Mouse (Mus musculus) stomach, embryonic 14.5 days (tissue): Measurements from ENCODE around the gene Haao. TPM values are rescaled to one million over a fixed set of nuclear protein-coding genes. Genes with fewer than 3 reads are reported as not detected.

ENCODE experiments used
- ATAC-seq: fragments of 200-750 bp; cut with Nextera tagmentation; 2 replicates; pipeline ENCODE4 v1.8.0; 2017; ENCODE audit warnings: low read depth, moderate TSS enrichment; ENCODE audit not compliant: insufficient number of reproducible peaks, insufficient read depth, low FRiP score
- H3K27ac ChIP-seq: fragments of 300-500 bp; sonication (generic); 2 replicates; pipeline ENCODE4 v1.5.1; 2014; ENCODE audit warnings: mild to moderate bottlenecking, low read length, moderate library complexity, mixed read lengths
- H3K27me3 ChIP-seq: fragments of 300-500 bp; sonication (generic); 2 replicates; pipeline ENCODE4 v1.6.1; 2014; ENCODE audit warnings: low read length, control low read depth, mixed read lengths; ENCODE audit not compliant: control insufficient read depth, insufficient read depth
- H3K36me3 ChIP-seq: fragments of 300-500 bp; sonication (generic); 2 replicates; pipeline ENCODE4 v1.6.1; 2014; ENCODE audit warnings: mild to moderate bottlenecking, control low read depth, low read length, moderate library complexity, mixed read lengths; ENCODE audit not compliant: control insufficient read depth, insufficient read depth
- H3K4me1 ChIP-seq: fragments of 300-500 bp; sonication (generic); 2 replicates; pipeline ENCODE4 v1.6.1; 2014; ENCODE audit warnings: low read length, control low read depth, mixed read lengths; ENCODE audit not compliant: control insufficient read depth, insufficient read depth
- H3K4me2 ChIP-seq: fragments of 300-500 bp; sonication (generic); replicated peaks from 2 replicates; pipeline ENCODE4 v1.6.1; 2014; ENCODE audit warnings: low read depth, low read length, control low read depth
- H3K4me3 ChIP-seq: fragments of 300-500 bp; sonication (generic); 2 replicates; pipeline ENCODE4 v1.5.1; 2014; ENCODE audit warnings: low read depth, low read length, control low read depth
- H3K9ac ChIP-seq: fragments of 300-500 bp; sonication (generic); replicated peaks from 2 replicates; pipeline ENCODE4 v1.6.1; 2014; ENCODE audit warnings: low read depth, mild to moderate bottlenecking, control low read depth, low read length, moderate library complexity, mixed read lengths
- H3K9me3 ChIP-seq: fragments of 300-500 bp; sonication (generic); 2 replicates; pipeline ENCODE4 v1.6.1; 2016; ENCODE audit warnings: low read depth, low read length, control low read depth; ENCODE audit not compliant: control insufficient read depth
- WGBS: fragments of 180-500 bp; shearing (Covaris S2); extraction: QIAGEN DNeasy Blood & Tissue Kit; methylation state at CpG from one replicate; pipeline ENCODE4 v1.1.7; 2014; 5-methylcytosine and 5-hydroxymethylcytosine counted together
- polyA plus RNA-seq: library from polyadenylated mRNA; unstranded; fragments of >200 nt; fragmentation: Nextera tagmentation; extraction: Ambion mirVana; gene quantifications from 2 replicates; pipeline ENCODE4 v1.2.1, GENCODE M21; 2014

The Haao gene
- polyA plus RNA-seq, 1 experiment from 2014 or later = 1.1 TPM

GRCm38 (mm10) chr17:83805078-83805477 lies 42.7 kb downstream of the Haao start:
- no peaks in the 10 kb centered on the region for H3K9me3 ChIP-seq
- no peaks in the 10 kb centered on the region for H3K4me1 ChIP-seq
- no peaks in the 10 kb centered on the region for H3K27me3 ChIP-seq
- whole genome bisulfite sequencing = 84% methylated on average over 9 of the region's 9 CpGs
- H3K4me2 ChIP-seq = no peak overlapping the region
- no peak overlapping the region for H3K27ac ChIP-seq
- no peak overlapping the region for H3K4me3 ChIP-seq
- ATAC-seq = no peak
- peaks cover 18% of the 10 kb centered on the region; the same call in 1 of the 2 replicates for H3K36me3 ChIP-seq
- no peak overlapping the region for H3K9ac ChIP-seq

GRCm38 (mm10) chr17:83803987-83804386 lies 43.8 kb downstream of the Haao start:
- no peak overlapping the region for H3K9ac ChIP-seq
- no peak overlapping the region for H3K4me2 ChIP-seq
- no peaks in the 10 kb centered on the region for H3K27me3 ChIP-seq
- H3K27ac ChIP-seq = no peak overlapping the region
- no peaks in the 10 kb centered on the region for H3K4me1 ChIP-seq
- H3K9me3 ChIP-seq = no peaks in the 10 kb centered on the region
- WGBS = 73% methylated on average over 9 of the region's 9 CpGs
- ATAC-seq = no peak
- no peak overlapping the region for H3K4me3 ChIP-seq
- H3K36me3 ChIP-seq = peaks cover 18% of the 10 kb centered on the region; the same call in 1 of the 2 replicates

GRCm38 (mm10) chr17:83799506-83800050 lies 48.2 kb downstream of the Haao start:
- peaks cover 5% of the 10 kb centered on the region; the same call in 1 of the 2 replicates for H3K36me3 ChIP-seq
- no peak overlapping the region for H3K27ac ChIP-seq
- 92% methylated on average over 11 of the region's 11 CpGs for WGBS
- no peak for ATAC-seq
- no peak overlapping the region for H3K4me3 ChIP-seq
- H3K4me1 ChIP-seq = no peaks in the 10 kb centered on the region
- H3K9ac ChIP-seq = no peak overlapping the region
- H3K4me2 ChIP-seq = no peak overlapping the region
- no peaks in the 10 kb centered on the region for H3K27me3 ChIP-seq
- no peaks in the 10 kb centered on the region for H3K9me3 ChIP-seq

GRCm38 (mm10) chr17:83795121-83795520 lies 52.6 kb downstream of the Haao start:
- H3K27ac ChIP-seq = no peak overlapping the region
- 93% methylated on average over 17 of the region's 17 CpGs for WGBS

GRCm38 (mm10) chr17:83792388-83792787 lies 55.4 kb downstream of the Haao start:
- Histone ChIP-seq H3K4me2 (no peak overlapping the region), H3K9ac (no peak overlapping the region), H3K27me3 (no peaks in the 10 kb centered on the region), H3K27ac (no peak overlapping the region), H3K4me3 (no peak overlapping the region), H3K9me3 (no peaks in the 10 kb centered on the region), H3K36me3 (peaks cover 5% of the 10 kb centered on the region; the same call in 1 of the 2 replicates), H3K4me1 (no peaks in the 10 kb centered on the region)
- ATAC-seq = no peak
- 79% methylated on average over 23 of the region's 23 CpGs for WGBS

More at GRCm38 (mm10) chr17:83795121-83795520, 52.6 kb downstream of the Haao start:
- H3K4me1 ChIP-seq = no peaks in the 10 kb centered on the region
- no peak overlapping the region for H3K4me2 ChIP-seq
- no peaks in the 10 kb centered on the region for H3K9me3 ChIP-seq
- H3K36me3 ChIP-seq = peaks cover 5% of the 10 kb centered on the region; the same call in 1 of the 2 replicates
- ATAC-seq = no peak
- no peak overlapping the region for H3K4me3 ChIP-seq
- H3K27me3 ChIP-seq = no peaks in the 10 kb centered on the region
- no peak overlapping the region for H3K9ac ChIP-seq

- Histone ChIP-seq H3K9ac (no peak overlapping the region), H3K36me3 (peaks cover 5% of the 10 kb centered on the region; the same call in 1 of the 2 replicates), H3K4me2 (no peak overlapping the region), H3K27ac (no peak overlapping the region), H3K4me1 (no peaks in the 10 kb centered on the region), H3K4me3 (no peak overlapping the region), H3K9me3 (no peaks in the 10 kb centered on the region), H3K27me3 (no peaks in the 10 kb centered on the region)
- no peak for ATAC-seq
- WGBS = 87% methylated on average over 5 of the region's 5 CpGs
These were observed 57.6 kb downstream of the Haao start for GRCm38 (mm10) chr17:83790158-83790557.

- Histone ChIP-seq H3K36me3 (no peaks in the 10 kb centered on the region; the same call in 1 of the 2 replicates), H3K9me3 (no peaks in the 10 kb centered on the region), H3K27ac (no peak overlapping the region), H3K9ac (no peak overlapping the region), H3K4me2 (no peak overlapping the region), H3K4me3 (no peak overlapping the region), H3K27me3 (no peaks in the 10 kb centered on the region), H3K4me1 (no peaks in the 10 kb centered on the region)
- no peak for ATAC-seq
- WGBS = 95% methylated on average over 6 of the region's 6 CpGs
These were observed 61.3 kb downstream of the Haao start for GRCm38 (mm10) chr17:83786418-83786817.

GRCm38 (mm10) chr17:83782740-83783139 lies 65.0 kb downstream of the Haao start:
- ATAC-seq = no peak
- Histone ChIP-seq H3K9ac (no peak overlapping the region), H3K4me3 (no peak overlapping the region), H3K27ac (no peak overlapping the region), H3K36me3 (no peaks in the 10 kb centered on the region), H3K9me3 (no peaks in the 10 kb centered on the region), H3K4me1 (no peaks in the 10 kb centered on the region), H3K27me3 (no peaks in the 10 kb centered on the region), H3K4me2 (no peak overlapping the region)
- WGBS = 68% methylated on average over 5 of the region's 5 CpGs
